Mouse (Mus musculus): ENCODE measurements at regions not wholly inside any gene's neighbourhood (a gene's known extent, or its start where the extent isn't known, plus 50 kb on each side); places are given as distances from the start of the nearest gene placed in this dataset.
"Not testable (repeated sequence)": the region's sequence is repeated elsewhere in the genome, so short reads cannot be mapped to it uniquely, and the experiment has no call there.

GRCm38 (mm10) chr1:189127367-189127766 lies 119.7 kb upstream of the Kctd3 start:
- Histone ChIP-seq H3K27ac (ENCODE audit: insufficient read depth, low read depth, low read length) (no peak overlapping the region), H3K4me3 (ENCODE audit: insufficient read depth, low read depth, low read length) (no peak overlapping the region), H3K4me1 (ENCODE audit: control insufficient read depth, insufficient read depth, low read length) (peaks cover 3% of the 10 kb centered on the region; the same call in 1 of the 2 replicates)
- TF ChIP-seq POLR2A (IDR thresholded peaks at IDR 0.05; ENCODE audit: insufficient read depth, low read depth, low read length) = no peak
- no peak for TF ChIP-seq CTCF (IDR thresholded peaks at IDR 0.05; ENCODE audit: insufficient read depth, low read depth, low read length)
- WGBS = 47% methylated on average over 5 of the region's 5 CpGs

GRCm38 (mm10) chr1:189119941-189120735 lies 112.5 kb upstream of the Kctd3 start:
- Histone ChIP-seq H3K4me1 (ENCODE audit: control insufficient read depth, insufficient read depth, low read length) (no peaks in the 10 kb centered on the region), H3K4me3 (ENCODE audit: insufficient read depth, low read depth, low read length) (no peak overlapping the region), H3K27ac (ENCODE audit: insufficient read depth, low read depth, low read length) (no peak overlapping the region)
- no peak for TF ChIP-seq CTCF (IDR thresholded peaks at IDR 0.05; ENCODE audit: insufficient read depth, low read depth, low read length)
- TF ChIP-seq POLR2A (IDR thresholded peaks at IDR 0.05; ENCODE audit: insufficient read depth, low read depth, low read length) = no peak
- 71% methylated on average over 6 of the region's 6 CpGs for whole genome bisulfite sequencing

DNA sequence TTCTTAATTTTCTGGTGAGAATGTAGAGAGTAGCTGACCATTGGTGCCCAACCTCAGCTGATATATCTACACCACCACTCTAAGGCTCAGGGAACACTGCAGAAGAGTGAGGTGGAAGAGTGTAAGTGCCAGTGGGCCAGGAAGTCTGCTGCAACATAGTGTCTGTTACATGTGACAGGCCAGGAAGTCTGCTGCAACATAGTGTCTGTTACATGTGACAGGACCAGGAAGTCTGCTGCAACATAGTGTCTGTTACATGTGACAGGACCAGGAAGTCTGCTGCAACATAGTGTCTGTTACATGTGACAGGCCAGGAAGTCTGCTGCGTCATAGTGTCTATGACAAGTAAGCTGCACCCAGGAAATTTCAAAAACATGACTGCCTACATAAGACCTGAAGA lies 111.4 kb upstream of the Kctd3 start:
- H3K27ac ChIP-seq (ENCODE audit: insufficient read depth, low read depth, low read length); H3K4me1 ChIP-seq (ENCODE audit: control insufficient read depth, insufficient read depth, low read length); H3K4me3 ChIP-seq (ENCODE audit: insufficient read depth, low read depth, low read length): not testable (repeated sequence)
- WGBS = 95% methylated on average over 1 of the region's 1 CpGs

GRCm38 (mm10) chr1:189118582-189118981 lies 110.9 kb upstream of the Kctd3 start:
- Histone ChIP-seq H3K4me3 (ENCODE audit: insufficient read depth, low read depth, low read length) (no peak overlapping the region), H3K4me1 (ENCODE audit: control insufficient read depth, insufficient read depth, low read length) (no peaks in the 10 kb centered on the region), H3K27ac (ENCODE audit: insufficient read depth, low read depth, low read length) (no peak overlapping the region)
- WGBS = 78% methylated on average over 5 of the region's 5 CpGs
- TF ChIP-seq POLR2A (IDR thresholded peaks at IDR 0.05; ENCODE audit: insufficient read depth, low read depth, low read length) (no peak), CTCF (IDR thresholded peaks at IDR 0.05; ENCODE audit: insufficient read depth, low read depth, low read length) (no peak)

DNA sequence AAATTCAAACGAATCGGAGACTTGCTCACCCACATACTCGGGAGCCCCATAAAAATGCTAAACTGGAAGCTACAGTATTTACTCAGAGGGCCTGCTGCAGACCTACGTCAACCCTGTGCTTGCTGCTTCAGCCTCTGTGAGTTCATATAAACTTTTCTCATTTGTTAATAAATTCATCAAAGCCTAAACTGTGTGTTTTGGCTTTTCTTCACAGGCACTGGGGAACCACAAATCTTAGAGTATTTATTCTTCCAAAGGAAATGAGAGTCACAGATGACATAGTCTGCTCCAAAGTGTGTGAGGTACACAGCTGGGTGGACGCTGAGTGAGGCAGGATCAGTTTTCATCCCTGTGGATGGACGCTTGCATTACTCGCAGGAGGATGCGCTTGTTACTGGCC lies 108.3 kb upstream of the Kctd3 start:
- H3K27ac ChIP-seq (ENCODE audit: insufficient read depth, low read depth, low read length) = no peak overlapping the region
- TF ChIP-seq CTCF (IDR thresholded peaks at IDR 0.05; ENCODE audit: insufficient read depth, low read depth, low read length) = no peak
- no peak for TF ChIP-seq POLR2A (IDR thresholded peaks at IDR 0.05; ENCODE audit: insufficient read depth, low read depth, low read length)
- 85% methylated on average over 8 of the region's 8 CpGs for WGBS
- H3K4me3 ChIP-seq (ENCODE audit: insufficient read depth, low read depth, low read length) = no peak overlapping the region
- H3K4me1 ChIP-seq (ENCODE audit: control insufficient read depth, insufficient read depth, low read length) = no peaks in the 10 kb centered on the region

DNA sequence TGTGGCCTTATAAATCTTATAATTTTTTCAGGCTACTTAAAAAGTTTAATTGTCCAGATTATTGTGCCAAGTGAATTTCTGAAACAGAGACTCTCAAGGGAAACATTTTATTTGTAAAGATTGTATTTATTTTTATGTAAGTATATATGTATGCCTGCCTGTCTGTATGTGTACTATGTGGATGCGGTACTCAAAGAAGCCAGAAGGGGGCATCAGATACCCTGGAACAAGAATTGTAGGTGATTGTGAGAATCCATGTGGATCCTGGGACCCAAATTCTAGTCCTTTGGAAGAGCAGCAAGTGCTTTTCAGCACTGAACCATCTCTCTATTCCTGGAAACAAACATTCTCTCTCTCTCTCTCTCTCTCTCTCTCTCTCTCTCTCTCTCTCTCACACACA lies 107.6 kb upstream of the Kctd3 start:
- TF ChIP-seq CTCF (IDR thresholded peaks at IDR 0.05; ENCODE audit: insufficient read depth, low read depth, low read length) (no peak), POLR2A (IDR thresholded peaks at IDR 0.05; ENCODE audit: insufficient read depth, low read depth, low read length) (no peak)
- 100% methylated on average over 1 of the region's 1 CpGs for WGBS
- H3K27ac ChIP-seq (ENCODE audit: insufficient read depth, low read depth, low read length) = no peak overlapping the region
- no peaks in the 10 kb centered on the region for H3K4me1 ChIP-seq (ENCODE audit: control insufficient read depth, insufficient read depth, low read length)
- no peak overlapping the region for H3K4me3 ChIP-seq (ENCODE audit: insufficient read depth, low read depth, low read length)

DNA sequence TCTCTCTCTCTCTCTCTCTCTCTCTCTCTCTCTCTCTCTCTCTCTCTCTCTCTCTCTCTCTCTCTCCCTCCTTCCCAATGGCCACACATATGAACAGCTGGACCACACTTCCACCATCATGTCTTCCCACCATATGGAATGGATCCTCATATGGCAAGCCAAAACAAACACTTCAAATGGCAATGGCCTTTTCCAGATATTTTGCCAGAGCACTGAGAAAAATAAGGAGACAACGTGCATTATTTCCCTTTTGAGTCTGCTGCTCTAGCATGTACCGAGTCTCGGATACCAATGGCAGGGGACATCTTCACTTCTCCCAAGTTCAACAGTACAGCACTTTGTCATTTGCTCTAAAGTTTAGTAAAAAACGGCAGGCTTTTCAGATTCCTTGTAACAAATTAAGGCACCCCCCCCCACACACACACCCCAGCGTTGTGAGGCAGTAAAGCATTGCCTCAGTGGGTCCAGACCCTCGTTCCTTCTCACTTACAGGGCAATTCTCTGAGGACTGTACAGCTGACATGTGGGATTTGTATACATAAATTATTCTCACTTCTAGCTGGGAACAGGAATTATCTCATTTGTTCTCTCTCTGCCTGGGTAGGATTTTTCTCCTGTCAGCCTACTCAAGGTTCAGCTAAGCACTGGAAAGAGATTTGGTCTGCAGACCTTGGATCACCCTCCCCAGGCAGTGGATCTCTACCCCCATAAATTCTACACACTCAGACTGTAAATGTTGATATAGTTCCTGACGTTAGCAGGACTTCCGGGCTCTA lies 100.8 kb upstream of the Kctd3 start:
- TF ChIP-seq POLR2A (IDR thresholded peaks at IDR 0.05; ENCODE audit: insufficient read depth, low read depth, low read length) (no peak), CTCF (IDR thresholded peaks at IDR 0.05; ENCODE audit: insufficient read depth, low read depth, low read length) (no peak)
- Histone ChIP-seq H3K4me3 (ENCODE audit: insufficient read depth, low read depth, low read length) (no peak overlapping the region), H3K27ac (ENCODE audit: insufficient read depth, low read depth, low read length) (no peak overlapping the region), H3K4me1 (ENCODE audit: control insufficient read depth, insufficient read depth, low read length) (no peaks in the 10 kb centered on the region)
- WGBS = 76% methylated on average over 8 of the region's 8 CpGs

DNA sequence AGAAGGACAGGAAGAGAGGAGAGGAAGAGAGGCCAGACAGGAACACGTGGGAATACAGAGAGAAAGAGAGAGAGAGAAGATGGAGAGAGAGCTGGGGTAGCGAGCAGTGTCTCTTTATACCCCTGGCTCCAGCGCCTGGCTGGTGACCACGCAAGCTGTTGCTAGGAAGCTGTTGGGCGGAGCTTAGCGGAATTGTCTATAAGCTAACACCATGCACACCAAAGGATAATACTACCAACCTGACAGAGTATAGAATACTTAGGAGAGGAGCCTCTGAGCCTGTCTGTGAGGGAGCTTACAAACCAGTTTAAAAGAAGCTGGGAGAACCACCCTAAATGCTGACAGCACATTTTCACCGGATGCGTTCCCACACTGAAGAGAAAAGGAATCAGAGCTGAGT lies 100.2 kb upstream of the Kctd3 start:
- H3K4me3 ChIP-seq (ENCODE audit: insufficient read depth, low read depth, low read length) = no peak overlapping the region
- no peak for TF ChIP-seq POLR2A (IDR thresholded peaks at IDR 0.05; ENCODE audit: insufficient read depth, low read depth, low read length)
- TF ChIP-seq CTCF (IDR thresholded peaks at IDR 0.05; ENCODE audit: insufficient read depth, low read depth, low read length) = no peak
- no peaks in the 10 kb centered on the region for H3K4me1 ChIP-seq (ENCODE audit: control insufficient read depth, insufficient read depth, low read length)
- no peak overlapping the region for H3K27ac ChIP-seq (ENCODE audit: insufficient read depth, low read depth, low read length)
- 46% methylated on average over 8 of the region's 8 CpGs for WGBS

DNA sequence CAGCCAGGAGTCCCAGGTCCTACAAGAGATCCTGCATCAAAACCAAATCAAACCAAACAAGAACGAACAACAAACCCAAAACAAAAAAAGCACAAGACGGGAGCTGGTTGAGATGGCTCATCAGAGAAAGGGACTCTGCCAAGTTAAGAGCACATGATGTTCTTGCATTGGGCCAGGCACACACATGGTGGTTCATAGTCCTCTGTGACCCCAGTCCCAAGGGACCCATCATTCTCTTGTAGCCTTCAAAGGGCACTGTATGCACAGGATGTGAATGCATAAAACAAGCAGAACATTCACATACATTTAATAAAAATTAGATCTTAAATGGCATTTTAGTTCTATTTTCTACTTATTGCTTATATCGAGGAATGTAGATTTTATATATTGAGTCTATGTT lies 99.5 kb upstream of the Kctd3 start:
- no peak for TF ChIP-seq POLR2A (IDR thresholded peaks at IDR 0.05; ENCODE audit: insufficient read depth, low read depth, low read length)
- TF ChIP-seq CTCF (IDR thresholded peaks at IDR 0.05; ENCODE audit: insufficient read depth, low read depth, low read length) = no peak
- WGBS = 83% methylated on average over 3 of the region's 3 CpGs
- H3K4me1 ChIP-seq (ENCODE audit: control insufficient read depth, insufficient read depth, low read length) = no peaks in the 10 kb centered on the region
- no peak overlapping the region for H3K27ac ChIP-seq (ENCODE audit: insufficient read depth, low read depth, low read length)
- H3K4me3 ChIP-seq (ENCODE audit: insufficient read depth, low read depth, low read length) = no peak overlapping the region
